Mouse (Mus musculus) lung, embryonic 16.5 days (tissue): ENCODE measurements around the gene Trpm6. TPM values are rescaled to one million over a fixed set of nuclear protein-coding genes. Genes with fewer than 3 reads are reported as not detected.

Experiments
- ATAC-seq: fragments of 200-750 bp; cut with Nextera tagmentation; 2 replicates; pipeline ENCODE4 v1.8.0; 2017; ENCODE audit warnings: low read depth, mild to moderate bottlenecking, moderate library complexity
- H3K27ac ChIP-seq: fragments of 300-500 bp; sonication (generic); 2 replicates; pipeline ENCODE4 v1.5.1; 2014; ENCODE audit warnings: mild to moderate bottlenecking, control low read depth, low read length
- H3K27me3 ChIP-seq: fragments of 300-500 bp; sonication (generic); 2 replicates; pipeline ENCODE4 v1.6.1; 2014; ENCODE audit warnings: low read depth, low read length, mixed read lengths; ENCODE audit not compliant: control insufficient read depth, insufficient read depth
- H3K36me3 ChIP-seq: fragments of 300-500 bp; sonication (generic); 2 replicates; pipeline ENCODE4 v1.6.1; 2014; ENCODE audit warnings: low read length; ENCODE audit not compliant: control insufficient read depth, insufficient read depth
- H3K4me1 ChIP-seq: fragments of 300-500 bp; sonication (generic); replicated peaks from 2 replicates; pipeline ENCODE4 v1.6.1; 2014; ENCODE audit warnings: low read length, mixed read lengths; ENCODE audit not compliant: control insufficient read depth, insufficient read depth
- H3K4me2 ChIP-seq: fragments of 300-500 bp; sonication (generic); 2 replicates; pipeline ENCODE4 v1.6.1; 2014; ENCODE audit warnings: low read depth, low read length, control low read depth
- H3K4me3 ChIP-seq: fragments of 300-500 bp; sonication (generic); 2 replicates; pipeline ENCODE4 v1.5.1; 2014; ENCODE audit warnings: mild to moderate bottlenecking, low read length, control low read depth
- H3K9ac ChIP-seq: fragments of 300-500 bp; sonication (generic); 2 replicates; pipeline ENCODE4 v1.6.1; 2014; ENCODE audit warnings: low read length, control low read depth
- H3K9me3 ChIP-seq: fragments of 300-500 bp; sonication (generic); 2 replicates; pipeline ENCODE4 v1.6.1; 2016; ENCODE audit warnings: low read length; ENCODE audit not compliant: control insufficient read depth
- WGBS: fragments of 180-500 bp; shearing (Covaris S2); extraction: QIAGEN DNeasy Blood & Tissue Kit; methylation state at CpG from one replicate; pipeline ENCODE4 v1.1.7; 2014; 5-methylcytosine and 5-hydroxymethylcytosine counted together
- polyA plus RNA-seq: library from polyadenylated mRNA; unstranded; fragments of >200 nt; fragmentation: Nextera tagmentation; extraction: Ambion mirVana; gene quantifications from 2 replicates; pipeline ENCODE4 v1.2.1, GENCODE M21; 2015

Gene Trpm6
- polyA plus RNA-seq, 1 experiment from 2014 or later: 2.8 TPM

DNA sequence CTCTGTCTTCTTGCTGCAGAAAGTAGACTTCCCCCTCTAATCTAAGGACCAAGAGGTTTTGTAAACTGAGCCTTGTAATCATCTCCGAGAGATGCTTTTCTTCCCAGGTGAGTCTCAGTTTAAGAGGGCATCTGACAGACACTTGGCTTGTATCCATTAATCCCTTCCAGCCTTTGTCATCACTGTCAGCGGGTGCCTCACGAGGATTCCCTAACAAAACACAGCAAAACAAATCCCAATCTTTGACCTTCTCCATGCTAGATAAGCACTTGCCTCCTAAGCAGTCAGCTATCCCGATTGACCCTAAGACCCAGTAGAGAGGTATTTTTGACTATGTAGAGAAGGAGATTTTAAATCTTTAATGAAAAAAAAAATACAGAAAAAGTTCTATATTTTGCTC, 7.9 kb downstream of the Trpm6 start:
- H3K27me3 ChIP-seq: no peaks in the 10 kb centered on the region
- H3K9me3 ChIP-seq: no peaks in the 10 kb centered on the region
- no peak for ATAC-seq
- peak overlapping the region; percentile 51 for H3K27ac ChIP-seq
- H3K36me3 ChIP-seq: no peaks in the 10 kb centered on the region
- peaks cover 5% of the 10 kb centered on the region for H3K4me1 ChIP-seq
- no peak overlapping the region for H3K9ac ChIP-seq
- H3K4me3 ChIP-seq: no peak overlapping the region
- no peak overlapping the region for H3K4me2 ChIP-seq
- 29% methylated on average over 4 of the region's 4 CpGs for WGBS

GRCm38 (mm10) chr19:18758269-18758668, 8.5 kb downstream of the Trpm6 start:
- no peak overlapping the region for H3K9ac ChIP-seq
- H3K27me3 ChIP-seq: no peaks in the 10 kb centered on the region
- peaks cover 5% of the 10 kb centered on the region for H3K4me1 ChIP-seq
- H3K36me3 ChIP-seq: no peaks in the 10 kb centered on the region
- H3K4me3 ChIP-seq: peak overlapping the region; percentile 30; the same call in 1 of the 2 replicates
- H3K9me3 ChIP-seq: no peaks in the 10 kb centered on the region
- H3K4me2 ChIP-seq: peak overlapping the region; percentile 43
- 23% methylated on average over 6 of the region's 6 CpGs for WGBS
- H3K27ac ChIP-seq: no peak overlapping the region
- peak; percentile 98 for ATAC-seq

GRCm38 (mm10) chr19:18758916-18759315, 9.1 kb downstream of the Trpm6 start:
- H3K36me3 ChIP-seq: no peaks in the 10 kb centered on the region
- peak overlapping the region; percentile 30 for H3K4me3 ChIP-seq
- H3K4me2 ChIP-seq: peak overlapping the region; percentile 43
- no peaks in the 10 kb centered on the region for H3K27me3 ChIP-seq
- peak; percentile 41 for ATAC-seq
- 29% methylated on average over 9 of the region's 9 CpGs for WGBS
- peak overlapping the region; percentile 30; the same call in 1 of the 2 replicates for H3K9ac ChIP-seq
- H3K4me1 ChIP-seq: peaks cover 5% of the 10 kb centered on the region
- H3K9me3 ChIP-seq: no peaks in the 10 kb centered on the region
- H3K27ac ChIP-seq: peak overlapping the region; percentile 55

GRCm38 (mm10) chr19:18766399-18766798, 16.6 kb downstream of the Trpm6 start:
- Histone ChIP-seq H3K9me3 (no peaks in the 10 kb centered on the region), H3K4me1 (no peaks in the 10 kb centered on the region), H3K27me3 (no peaks in the 10 kb centered on the region), H3K27ac (no peak overlapping the region), H3K9ac (no peak overlapping the region), H3K4me3 (no peak overlapping the region), H3K36me3 (no peaks in the 10 kb centered on the region), H3K4me2 (no peak overlapping the region)
- WGBS: 73% methylated on average over 5 of the region's 5 CpGs
- no peak for ATAC-seq

DNA sequence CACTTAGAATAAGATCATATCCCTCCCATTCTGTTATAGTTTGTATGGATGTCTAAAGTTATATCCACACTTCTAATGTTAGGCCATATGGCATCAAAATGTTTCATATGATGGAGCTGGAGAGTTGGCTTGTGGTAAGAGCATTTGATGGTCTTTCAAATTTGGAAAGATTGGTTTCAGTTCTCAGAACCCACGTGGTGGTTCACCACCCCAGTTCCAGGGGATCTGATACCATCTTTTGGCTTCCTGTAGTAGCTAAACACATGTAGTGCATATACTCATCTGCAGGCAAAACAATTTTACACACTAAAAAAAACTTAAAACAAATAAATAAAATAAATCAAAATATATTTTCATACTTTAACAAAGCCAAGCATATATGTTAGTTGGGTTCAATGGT, 21.3 kb downstream of the Trpm6 start:
- Histone ChIP-seq H3K4me1 (no peaks in the 10 kb centered on the region), H3K27me3 (no peaks in the 10 kb centered on the region), H3K36me3 (no peaks in the 10 kb centered on the region), H3K9ac (no peak overlapping the region), H3K9me3 (no peaks in the 10 kb centered on the region), H3K4me2 (no peak overlapping the region), H3K4me3 (no peak overlapping the region), H3K27ac (no peak overlapping the region)
- no peak for ATAC-seq
- WGBS: 50% methylated on average over 1 of the region's 1 CpGs

GRCm38 (mm10) chr19:18771561-18771960, 21.8 kb downstream of the Trpm6 start:
- Histone ChIP-seq H3K9ac (no peak overlapping the region), H3K4me3 (no peak overlapping the region), H3K4me2 (no peak overlapping the region), H3K27me3 (no peaks in the 10 kb centered on the region), H3K36me3 (no peaks in the 10 kb centered on the region), H3K9me3 (no peaks in the 10 kb centered on the region), H3K27ac (no peak overlapping the region), H3K4me1 (no peaks in the 10 kb centered on the region)
- WGBS: 76% methylated on average over 1 of the region's 1 CpGs
- ATAC-seq: no peak

- WGBS: 81% methylated on average over 5 of the region's 5 CpGs
- Histone ChIP-seq H3K27ac (no peak overlapping the region), H3K4me1 (no peaks in the 10 kb centered on the region), H3K36me3 (no peaks in the 10 kb centered on the region), H3K9me3 (no peaks in the 10 kb centered on the region), H3K4me2 (no peak overlapping the region), H3K4me3 (no peak overlapping the region), H3K27me3 (no peaks in the 10 kb centered on the region), H3K9ac (no peak overlapping the region)
- no peak for ATAC-seq
Measured at GRCm38 (mm10) chr19:18772888-18773488, 23.2 kb downstream of the Trpm6 start.

GRCm38 (mm10) chr19:18774085-18774484, 24.3 kb downstream of the Trpm6 start:
- Histone ChIP-seq H3K9ac (no peak overlapping the region), H3K4me1 (no peaks in the 10 kb centered on the region), H3K36me3 (no peaks in the 10 kb centered on the region), H3K9me3 (no peaks in the 10 kb centered on the region), H3K4me3 (no peak overlapping the region), H3K27ac (no peak overlapping the region), H3K27me3 (no peaks in the 10 kb centered on the region), H3K4me2 (no peak overlapping the region)
- ATAC-seq: no peak
- WGBS: 24% methylated on average over 1 of the region's 1 CpGs

- H3K4me3 ChIP-seq: no peak overlapping the region
- H3K9ac ChIP-seq: no peak overlapping the region
- H3K27me3 ChIP-seq: no peaks in the 10 kb centered on the region
- H3K9me3 ChIP-seq: no peaks in the 10 kb centered on the region
- no peak for ATAC-seq
- 72% methylated on average over 1 of the region's 1 CpGs for WGBS
- no peak overlapping the region for H3K27ac ChIP-seq
- H3K4me2 ChIP-seq: no peak overlapping the region
- no peaks in the 10 kb centered on the region for H3K36me3 ChIP-seq
- no peaks in the 10 kb centered on the region for H3K4me1 ChIP-seq
Measured at GRCm38 (mm10) chr19:18799646-18800045, 49.9 kb downstream of the Trpm6 start.

DNA sequence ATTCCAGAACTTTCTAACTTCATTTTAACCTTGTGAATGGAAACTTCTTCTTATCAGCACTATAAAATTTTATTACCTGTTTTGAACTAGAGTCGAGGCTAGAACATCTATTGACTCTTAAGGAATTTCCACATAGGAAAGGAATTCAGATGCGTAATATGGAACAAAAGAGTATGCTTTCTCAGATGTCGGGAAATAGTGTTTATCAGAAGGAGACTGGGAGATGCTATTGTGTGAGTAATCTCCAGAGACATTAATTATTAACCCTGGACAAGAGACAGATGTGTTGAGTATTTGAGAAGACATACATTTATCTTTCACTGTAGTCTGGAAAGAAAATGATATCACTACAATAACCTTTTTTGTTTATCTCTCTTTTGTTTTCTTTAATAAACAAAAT, 61.5 kb downstream of the Trpm6 start:
- 48% methylated on average over 3 of the region's 3 CpGs for WGBS

More for the DNA sequence above, 61.5 kb downstream of the Trpm6 start:
- Histone ChIP-seq H3K36me3 (no peaks in the 10 kb centered on the region), H3K4me3 (no peak overlapping the region), H3K4me1 (no peaks in the 10 kb centered on the region), H3K9ac (no peak overlapping the region), H3K27ac (no peak overlapping the region), H3K27me3 (no peaks in the 10 kb centered on the region), H3K9me3 (no peaks in the 10 kb centered on the region), H3K4me2 (no peak overlapping the region)
- no peak for ATAC-seq
